Mouse (Mus musculus) layer of hippocampus, adult 11-12 months (tissue): ENCODE results near the gene Wdr20.

Experiments
- DNase-seq: peaks from one replicate; pipeline ENCODE4 v3.0.0; 2022; ENCODE audit warnings: low spot score

The Wdr20 gene

DNA sequence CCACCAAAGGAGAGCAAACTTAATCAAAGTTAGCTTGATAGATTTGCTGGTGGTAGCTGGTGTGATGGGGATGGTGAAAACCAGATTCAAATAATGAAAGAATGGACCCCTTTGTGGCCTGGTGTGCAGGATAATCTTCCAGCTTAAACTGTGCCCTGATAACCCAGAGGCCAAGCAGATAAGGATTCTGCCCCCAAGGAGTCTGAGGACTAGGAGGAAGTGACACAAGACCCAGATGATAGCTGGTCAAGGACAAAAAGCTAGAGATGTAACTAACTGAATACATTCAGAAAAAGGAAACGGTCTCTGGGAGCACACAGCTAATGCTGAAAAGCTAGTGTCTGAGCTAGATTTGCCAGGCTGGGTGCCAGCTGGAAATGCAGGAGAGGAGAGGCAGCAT is 114.2 kb downstream of the Wdr20 start:
- DNase-seq, result no peak
